Mouse (Mus musculus): Measurements from ENCODE around the gene Srgap3. TPM values are rescaled to one million over a fixed set of nuclear protein-coding genes. Genes with fewer than 3 reads are reported as not detected.

The Srgap3 gene
- polyA plus RNA-seq, 1 experiment: 0.01 TPM

DNA sequence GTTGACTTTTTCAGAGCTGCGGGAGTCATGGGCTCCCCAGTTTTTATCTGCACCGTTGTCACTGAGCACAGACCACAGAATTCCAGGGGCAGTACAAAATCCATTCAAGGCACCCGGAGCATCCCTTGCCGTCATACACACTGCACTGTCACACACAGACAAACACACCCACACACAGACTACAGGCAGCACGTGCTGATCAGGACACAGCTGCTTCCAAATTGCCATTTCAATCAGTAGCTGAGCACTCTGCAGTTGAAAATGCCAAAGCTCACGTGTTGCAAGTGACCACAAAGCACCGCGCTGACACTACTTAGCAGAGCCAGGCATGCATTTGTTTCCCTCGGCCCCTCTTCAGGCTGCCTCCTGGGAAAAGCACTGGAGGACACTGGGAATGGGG, 7.8 kb downstream of the Srgap3 start:
- Histone ChIP-seq H3K27me3 (ENCODE audit: control insufficient read depth) (no peaks in the 10 kb centered on the region), H3K4me1 (ENCODE audit: control insufficient read depth) (no peaks in the 10 kb centered on the region), H3K4me3 (replicated peaks) (no peak overlapping the region), H3K36me3 (ENCODE audit: control insufficient read depth) (no peaks in the 10 kb centered on the region), H3K9me3 (ENCODE audit: control insufficient read depth, low read length) (no peaks in the 10 kb centered on the region)
- no peak for TF ChIP-seq TAL1 (IDR thresholded peaks at IDR 0.05; ENCODE audit: low read length)
- no peak for TF ChIP-seq GATA1 (IDR thresholded peaks at IDR 0.05; ENCODE audit: low read length)

DNA sequence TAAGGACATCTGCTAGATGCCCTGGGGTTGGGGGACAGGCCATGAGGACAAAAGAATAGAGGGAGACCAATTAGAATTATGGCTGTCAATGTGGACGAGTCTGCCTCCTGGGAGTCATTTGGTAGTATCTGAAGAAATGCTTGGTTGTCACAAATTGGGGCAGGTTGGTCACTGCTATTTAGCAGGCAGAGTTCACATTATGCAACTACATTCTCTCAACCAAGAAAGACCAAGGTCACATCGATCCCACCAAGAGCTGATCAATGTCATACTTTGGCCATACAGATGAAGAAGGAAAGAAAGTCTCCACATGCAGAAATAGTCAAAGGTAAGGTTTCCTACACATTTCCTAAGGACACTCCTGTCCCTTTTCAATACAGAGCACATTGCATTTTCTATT, 9.3 kb downstream of the Srgap3 start:
- no peaks in the 10 kb centered on the region for H3K9me3 ChIP-seq (ENCODE audit: control insufficient read depth, low read length)
- TF ChIP-seq GATA1 (IDR thresholded peaks at IDR 0.05; ENCODE audit: low read length) (no peak), TAL1 (IDR thresholded peaks at IDR 0.05; ENCODE audit: low read length) (no peak)
- no peaks in the 10 kb centered on the region for H3K4me1 ChIP-seq (ENCODE audit: control insufficient read depth)
- H3K4me3 ChIP-seq (replicated peaks): no peak overlapping the region
- no peaks in the 10 kb centered on the region for H3K36me3 ChIP-seq (ENCODE audit: control insufficient read depth)
- no peaks in the 10 kb centered on the region for H3K27me3 ChIP-seq (ENCODE audit: control insufficient read depth)

DNA sequence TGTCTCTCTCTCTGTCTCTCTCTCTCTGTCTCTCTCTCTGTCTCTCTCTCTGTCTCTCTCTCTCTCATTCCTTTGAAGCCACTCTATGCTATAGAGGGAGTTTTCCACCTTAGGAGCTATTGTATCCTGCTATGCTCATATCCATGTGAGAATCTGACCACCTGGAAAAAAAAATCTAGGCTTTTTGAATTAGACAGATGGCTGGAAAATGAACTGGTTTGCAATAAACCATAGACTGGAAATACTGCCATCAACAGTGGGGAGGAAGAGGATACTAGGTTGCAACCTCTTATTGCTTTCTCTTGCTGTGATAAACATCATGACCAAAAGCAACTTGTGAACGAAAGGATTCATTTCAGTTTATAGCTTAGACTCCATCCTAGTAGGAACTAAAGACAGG, 12.6 kb downstream of the Srgap3 start:
- Histone ChIP-seq H3K4me1 (ENCODE audit: control insufficient read depth) (peaks cover 6% of the 10 kb centered on the region; the same call in 1 of the 2 replicates), H3K36me3 (ENCODE audit: control insufficient read depth) (no peaks in the 10 kb centered on the region), H3K27me3 (ENCODE audit: control insufficient read depth) (no peaks in the 10 kb centered on the region), H3K9me3 (ENCODE audit: control insufficient read depth, low read length) (no peaks in the 10 kb centered on the region), H3K4me3 (replicated peaks) (no peak overlapping the region)
- TF ChIP-seq GATA1 (IDR thresholded peaks at IDR 0.05; ENCODE audit: low read length) (no peak), TAL1 (IDR thresholded peaks at IDR 0.05; ENCODE audit: low read length) (no peak)

DNA sequence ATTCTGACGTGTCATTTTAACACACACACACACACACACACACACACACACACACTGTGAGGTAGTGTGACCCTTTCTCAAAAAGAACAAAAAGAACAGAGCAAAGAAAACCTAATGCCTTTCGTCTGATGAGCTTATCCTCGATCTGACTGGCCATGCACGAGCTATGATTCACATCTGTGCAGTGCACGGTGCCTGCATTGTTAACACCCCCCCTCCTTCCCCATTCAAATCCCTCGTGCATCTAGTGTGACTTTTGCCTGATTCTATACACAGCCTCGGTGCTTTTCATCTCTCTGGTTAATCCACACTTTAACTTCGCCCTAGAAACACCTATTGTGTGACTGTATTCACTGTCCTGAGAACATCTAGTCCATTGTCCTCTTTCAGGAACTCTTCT, 14.5 kb downstream of the Srgap3 start:
- Histone ChIP-seq H3K36me3 (ENCODE audit: control insufficient read depth) (no peaks in the 10 kb centered on the region), H3K9me3 (ENCODE audit: control insufficient read depth, low read length) (no peaks in the 10 kb centered on the region), H3K27me3 (ENCODE audit: control insufficient read depth) (no peaks in the 10 kb centered on the region), H3K4me1 (ENCODE audit: control insufficient read depth) (peaks cover 6% of the 10 kb centered on the region; the same call in 1 of the 2 replicates), H3K4me3 (replicated peaks) (no peak overlapping the region)
- no peak for TF ChIP-seq TAL1 (IDR thresholded peaks at IDR 0.05; ENCODE audit: low read length)
- TF ChIP-seq GATA1 (IDR thresholded peaks at IDR 0.05; ENCODE audit: low read length): no peak

DNA sequence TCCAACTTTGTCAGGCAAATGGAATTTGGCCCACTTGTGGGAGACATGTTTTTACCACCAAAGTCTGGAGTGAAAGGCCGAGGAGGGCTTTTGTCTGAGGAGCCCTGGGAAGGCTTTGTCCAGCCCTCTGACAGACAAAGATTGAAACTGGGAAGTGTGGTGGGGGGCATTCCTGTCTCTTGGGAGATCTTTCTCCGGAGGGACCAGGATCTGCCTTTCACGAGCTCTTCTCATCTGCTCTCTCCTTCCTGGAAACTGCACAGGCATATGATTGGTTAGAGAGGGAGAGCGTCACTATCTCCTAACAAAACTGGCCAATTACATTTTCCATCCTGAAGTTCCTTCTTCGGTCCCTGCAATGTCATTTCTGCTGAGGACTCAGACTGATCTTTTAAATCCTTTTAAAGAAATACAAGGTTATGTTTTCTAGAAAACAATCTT, 17.0 kb downstream of the Srgap3 start:
- no peaks in the 10 kb centered on the region for H3K36me3 ChIP-seq (ENCODE audit: control insufficient read depth)
- no peak for TF ChIP-seq GATA1 (IDR thresholded peaks at IDR 0.05; ENCODE audit: low read length)
- TF ChIP-seq TAL1 (IDR thresholded peaks at IDR 0.05; ENCODE audit: low read length): no peak
- H3K4me3 ChIP-seq (replicated peaks): peak overlapping the region; percentile 18
- no peaks in the 10 kb centered on the region for H3K27me3 ChIP-seq (ENCODE audit: control insufficient read depth)
- H3K4me1 ChIP-seq (ENCODE audit: control insufficient read depth): peaks cover 6% of the 10 kb centered on the region; the same call in 1 of the 2 replicates
- no peaks in the 10 kb centered on the region for H3K9me3 ChIP-seq (ENCODE audit: control insufficient read depth, low read length)

DNA sequence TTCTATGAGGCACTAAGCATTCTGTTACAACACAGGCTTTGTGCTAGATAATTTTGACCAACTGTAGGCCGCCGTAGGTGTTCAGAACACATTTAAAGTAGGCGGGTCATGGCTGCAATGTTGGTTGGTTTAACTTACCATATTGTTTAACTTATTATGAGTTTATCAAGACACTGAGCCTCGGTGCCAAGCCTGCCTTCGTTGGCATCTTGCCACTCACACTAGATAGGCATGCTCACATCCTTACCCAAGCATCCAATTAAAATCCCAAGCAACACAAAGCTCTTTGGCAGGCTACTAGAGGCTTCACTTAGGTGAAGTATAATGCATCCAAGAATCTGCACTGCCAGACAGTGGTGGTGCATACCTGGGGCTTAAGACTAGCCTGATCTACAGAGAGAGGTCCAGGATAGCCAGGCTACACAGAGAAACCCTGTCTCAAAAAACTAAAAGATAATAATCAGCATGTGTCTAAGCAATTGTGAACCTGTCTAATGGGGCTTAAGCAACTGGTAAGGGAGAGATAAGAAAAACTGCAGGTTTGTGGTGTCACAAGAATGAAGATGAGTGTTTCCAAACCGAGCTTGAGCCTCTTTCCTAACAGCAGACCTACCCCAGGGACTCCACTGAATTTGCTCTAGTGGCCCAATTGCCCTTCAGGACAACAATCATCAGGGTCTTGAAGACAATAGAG, 17.6 kb downstream of the Srgap3 start:
- peaks cover 6% of the 10 kb centered on the region; the same call in 1 of the 2 replicates for H3K4me1 ChIP-seq (ENCODE audit: control insufficient read depth)
- H3K4me3 ChIP-seq (replicated peaks): peak overlapping the region; percentile 18
- TF ChIP-seq TAL1 (IDR thresholded peaks at IDR 0.05; ENCODE audit: low read length) (no peak), GATA1 (IDR thresholded peaks at IDR 0.05; ENCODE audit: low read length) (no peak)
- no peaks in the 10 kb centered on the region for H3K27me3 ChIP-seq (ENCODE audit: control insufficient read depth)
- no peaks in the 10 kb centered on the region for H3K9me3 ChIP-seq (ENCODE audit: control insufficient read depth, low read length)
- H3K36me3 ChIP-seq (ENCODE audit: control insufficient read depth): no peaks in the 10 kb centered on the region

DNA sequence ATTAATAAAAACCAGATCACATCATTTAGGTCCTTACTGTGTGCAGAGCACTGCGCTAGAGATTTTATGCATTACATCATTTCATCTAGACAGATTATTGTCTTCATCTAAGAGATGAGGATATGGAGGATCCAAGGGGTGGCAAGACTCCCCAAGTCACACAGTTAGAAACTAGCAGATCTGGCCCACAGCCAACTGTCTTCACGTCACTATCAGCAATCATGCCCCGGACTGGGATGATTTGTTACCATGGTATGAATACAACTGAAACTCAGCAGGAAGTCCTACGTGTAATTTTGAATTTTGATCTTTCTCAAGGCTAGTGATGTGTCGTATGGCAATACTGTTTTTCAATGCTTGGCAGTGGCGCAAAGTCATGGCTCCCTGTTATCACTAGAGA, 18.2 kb downstream of the Srgap3 start:
- H3K4me1 ChIP-seq (ENCODE audit: control insufficient read depth): peaks cover 6% of the 10 kb centered on the region; the same call in 1 of the 2 replicates
- no peak overlapping the region for H3K4me3 ChIP-seq (replicated peaks)
- no peaks in the 10 kb centered on the region for H3K9me3 ChIP-seq (ENCODE audit: control insufficient read depth, low read length)
- no peak for TF ChIP-seq GATA1 (IDR thresholded peaks at IDR 0.05; ENCODE audit: low read length)
- TF ChIP-seq TAL1 (IDR thresholded peaks at IDR 0.05; ENCODE audit: low read length): no peak
- H3K27me3 ChIP-seq (ENCODE audit: control insufficient read depth): no peaks in the 10 kb centered on the region
- H3K36me3 ChIP-seq (ENCODE audit: control insufficient read depth): no peaks in the 10 kb centered on the region

DNA sequence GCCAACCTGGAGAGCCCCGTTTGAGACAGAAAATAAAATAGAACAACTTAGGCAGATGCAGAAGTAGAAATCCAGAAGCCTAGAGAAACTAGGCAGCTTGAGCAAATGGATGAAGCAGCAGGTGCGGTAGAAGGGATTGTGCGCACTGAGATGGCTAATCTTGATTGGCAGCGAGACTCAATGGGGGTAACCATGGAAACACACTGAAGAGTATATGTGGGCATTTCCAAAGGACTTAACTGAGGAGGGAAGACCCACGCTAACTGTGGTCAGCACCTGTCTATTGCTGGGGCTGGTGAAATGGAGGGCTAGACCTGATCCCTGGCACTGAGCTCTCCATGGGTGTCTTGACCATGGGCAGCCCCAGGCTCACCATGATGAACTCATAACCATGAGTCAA, 19.7 kb downstream of the Srgap3 start:
- Histone ChIP-seq H3K4me1 (ENCODE audit: control insufficient read depth) (peaks cover 6% of the 10 kb centered on the region; the same call in 1 of the 2 replicates), H3K36me3 (ENCODE audit: control insufficient read depth) (no peaks in the 10 kb centered on the region), H3K27me3 (ENCODE audit: control insufficient read depth) (no peaks in the 10 kb centered on the region), H3K4me3 (replicated peaks) (no peak overlapping the region), H3K9me3 (ENCODE audit: control insufficient read depth, low read length) (0 out of 2 replicates have a peak, but pooled peaks cover 2% of the 10 kb centered on the region)
- no peak for TF ChIP-seq GATA1 (IDR thresholded peaks at IDR 0.05; ENCODE audit: low read length)
- no peak for TF ChIP-seq TAL1 (IDR thresholded peaks at IDR 0.05; ENCODE audit: low read length)

DNA sequence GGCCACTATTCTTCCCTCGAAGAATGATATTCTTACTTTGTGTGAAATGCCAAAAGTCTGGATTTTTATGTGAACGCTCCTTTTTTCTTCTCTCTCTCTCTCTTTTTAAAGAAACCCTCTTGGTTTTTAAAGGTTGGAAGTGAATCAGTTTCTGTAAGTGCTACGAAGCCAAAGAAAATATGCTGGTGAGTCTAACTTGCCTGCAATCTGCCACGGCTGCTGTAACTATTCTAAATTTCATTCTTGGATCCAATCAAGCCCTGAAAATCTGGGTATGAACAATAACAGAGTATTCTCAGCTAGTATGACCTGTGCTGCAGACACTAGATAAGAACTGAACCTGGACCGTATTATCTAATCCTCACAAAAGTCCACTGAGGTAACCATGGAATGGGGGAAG, 21.1 kb downstream of the Srgap3 start:
- no peaks in the 10 kb centered on the region for H3K27me3 ChIP-seq (ENCODE audit: control insufficient read depth)
- H3K9me3 ChIP-seq (ENCODE audit: control insufficient read depth, low read length): 0 out of 2 replicates have a peak, but pooled peaks cover 2% of the 10 kb centered on the region
- no peak overlapping the region for H3K4me3 ChIP-seq (replicated peaks)
- no peaks in the 10 kb centered on the region for H3K36me3 ChIP-seq (ENCODE audit: control insufficient read depth)
- peaks cover 6% of the 10 kb centered on the region; the same call in 1 of the 2 replicates for H3K4me1 ChIP-seq (ENCODE audit: control insufficient read depth)
- no peak for TF ChIP-seq GATA1 (IDR thresholded peaks at IDR 0.05; ENCODE audit: low read length)
- no peak for TF ChIP-seq TAL1 (IDR thresholded peaks at IDR 0.05; ENCODE audit: low read length)

Measured in erythroblast, embryonic 14.5 days (primary cell).